Mouse (Mus musculus): ENCODE measurements around the gene Entpd7.
A peak's percentile ranks its signal among the peaks of the same experiment; 100 is the strongest.

The Entpd7 gene

GRCm38 (mm10) chr19:43726510-43727146 lies 37.2 kb downstream of the Entpd7 start:
- no peak for DNase-seq

GRCm38 (mm10) chr19:43729296-43730036 lies 40.0 kb downstream of the Entpd7 start:
- DNase-seq, result no peak

GRCm38 (mm10) chr19:43730037-43730428 lies 40.6 kb downstream of the Entpd7 start:
- DNase-seq, result no peak

- no peak for DNase-seq
These were observed 41.7 kb downstream of the Entpd7 start for GRCm38 (mm10) chr19:43731157-43731556.

GRCm38 (mm10) chr19:43738409-43738808 lies 48.9 kb downstream of the Entpd7 start:
- no peak for DNase-seq

- DNase-seq, result no peak
These were observed 53.9 kb downstream of the Entpd7 start for GRCm38 (mm10) chr19:43743401-43743800.

GRCm38 (mm10) chr19:43745740-43746139 lies 56.3 kb downstream of the Entpd7 start:
- no peak for DNase-seq

- DNase-seq, result no peak
These were observed 58.4 kb downstream of the Entpd7 start for GRCm38 (mm10) chr19:43747877-43748276.

GRCm38 (mm10) chr19:43750008-43750407 lies 60.5 kb downstream of the Entpd7 start:
- DNase-seq, result no peak

GRCm38 (mm10) chr19:43752489-43753225 lies 63.2 kb downstream of the Entpd7 start, which contains the start of the genes Cutc and Cox15:
Gene Cutc (plus strand): TSS chr19:43752996.
Gene Cox15 (minus strand): TSS chr19:43753000.
- peak; percentile 98 for DNase-seq

- peak; percentile 94 for DNase-seq
These were observed 63.9 kb downstream of the Entpd7 start for GRCm38 (mm10) chr19:43753226-43753835.

GRCm38 (mm10) chr19:43754237-43754636 lies 64.8 kb downstream of the Entpd7 start:
- no peak for DNase-seq

- DNase-seq, result no peak
These were observed 65.4 kb downstream of the Entpd7 start for GRCm38 (mm10) chr19:43754872-43755271.

- peak; percentile 80 for DNase-seq
These were observed 71.0 kb downstream of the Entpd7 start for GRCm38 (mm10) chr19:43760504-43760903.

GRCm38 (mm10) chr19:43761543-43762256 lies 72.2 kb downstream of the Entpd7 start:
- DNase-seq, result no peak

- no peak for DNase-seq
These were observed 72.9 kb downstream of the Entpd7 start for GRCm38 (mm10) chr19:43762410-43762809.

GRCm38 (mm10) chr19:43766451-43766850 lies 77.0 kb downstream of the Entpd7 start:
- no peak for DNase-seq

- peak; percentile 25 for DNase-seq
These were observed 78.3 kb downstream of the Entpd7 start for GRCm38 (mm10) chr19:43767549-43768322.

- DNase-seq, result no peak
These were observed 80.0 kb downstream of the Entpd7 start for GRCm38 (mm10) chr19:43769366-43769960.

GRCm38 (mm10) chr19:43770584-43770983 lies 81.1 kb downstream of the Entpd7 start:
- DNase-seq, result no peak

GRCm38 (mm10) chr19:43771499-43771969 lies 82.1 kb downstream of the Entpd7 start:
- no peak for DNase-seq
